Mouse (Mus musculus): Measurements from ENCODE around the gene Dynlt1a. TPM values are rescaled to one million over a fixed set of nuclear protein-coding genes. Genes with fewer than 3 reads are reported as not detected.

Gene Dynlt1a
- polyA plus RNA-seq, 1 experiment = 10.7 TPM

Other genes with a start within 250 kb of the Dynlt1a start
- 0.86 and 1.3 TPM in 2 replicates for gene Serac1, start 237.8 kb downstream of the Dynlt1a start, polyA plus RNA-seq (2012; rRNA removed)
- gene Gtf2h5, start 237.7 kb downstream of the Dynlt1a start, polyA plus RNA-seq (2012; rRNA removed) = 2.9 and 5.9 TPM in 2 replicates
- 22.6 and 45.3 TPM in 2 replicates for gene Tulp4, start 211.1 kb downstream of the Dynlt1a start, polyA plus RNA-seq (2012; rRNA removed)
- gene Tmem181a, start 60.6 kb downstream of the Dynlt1a start, polyA plus RNA-seq (2012; rRNA removed) = 9.9 and 19.9 TPM in 2 replicates
- gene Dynlt1b, start 112.6 kb upstream of the Dynlt1a start, polyA plus RNA-seq (2012; rRNA removed) = 186 and 349 TPM in 2 replicates

Data from small intestine, adult 2 months (tissue).